Mouse (Mus musculus): ENCODE measurements around the gene Rassf1. TPM values are rescaled to one million over a fixed set of nuclear protein-coding genes. Genes with fewer than 3 reads are reported as not detected.

Gene Rassf1
- polyA plus RNA-seq, 1 experiment from 2014 or later, result 44.2 TPM

- peaks cover 17% of the 10 kb centered on the region for H3K4me1 ChIP-seq (replicated peaks; ENCODE audit: control insufficient read depth, insufficient read depth)
These were observed 15.5 kb downstream of the Rassf1 start for GRCm38 (mm10) chr9:107566855-107567254.

GRCm38 (mm10) chr9:107567702-107568319 is 16.5 kb downstream of the Rassf1 start, which contains the start of gene Hyal2:
Gene Hyal2 (plus strand): TSS chr9:107567945.
- H3K27me3 ChIP-seq (ENCODE audit: control insufficient read depth, insufficient read depth, low read length), result no peaks in the 10 kb centered on the region
- peaks cover 17% of the 10 kb centered on the region for H3K4me1 ChIP-seq (replicated peaks; ENCODE audit: control insufficient read depth, insufficient read depth)
- TF ChIP-seq CTCF (IDR thresholded peaks at IDR 0.05; ENCODE audit: low read depth) (0 out of 2 replicates have a peak, but pooled peaks have one; percentile 16), EP300 (optimal IDR thresholded peaks at IDR 0.05) (no peak)
- H3K9me3 ChIP-seq (ENCODE audit: control insufficient read depth, low read length), result no peaks in the 10 kb centered on the region
- peak within 1 kb of the TSS; percentile 82 for H3K9ac ChIP-seq (ENCODE audit: low read length)
- ATAC-seq (ENCODE audit: low FRiP score, low TSS enrichment) (no peak), DNase-seq (ENCODE audit: low spot score) (peak; percentile 53)
- H3K4me2 ChIP-seq (replicated peaks; ENCODE audit: low read depth), result peak within 1 kb of the TSS; percentile 71
- peak within 1 kb of the TSS; percentile 76 for H3K4me3 ChIP-seq (ENCODE audit: low read depth, low read length)
- H3K27ac ChIP-seq (replicated peaks), result peak within 1 kb of the TSS; percentile 86
- H3K36me3 ChIP-seq (ENCODE audit: control insufficient read depth, insufficient read depth, low read length), result peaks cover 6% of the 10 kb centered on the region; the same call in 1 of the 2 replicates
- 13% methylated on average over 18 of the region's 18 CpGs for WGBS

More at GRCm38 (mm10) chr9:107566855-107567254, 15.5 kb downstream of the Rassf1 start:
- Histone ChIP-seq H3K36me3 (ENCODE audit: control insufficient read depth, insufficient read depth, low read length) (peaks cover 4% of the 10 kb centered on the region; the same call in 1 of the 2 replicates), H3K4me2 (replicated peaks; ENCODE audit: low read depth) (no peak overlapping the region), H3K9ac (ENCODE audit: low read length) (no peak overlapping the region), H3K27ac (replicated peaks) (peak overlapping the region; percentile 86), H3K9me3 (ENCODE audit: control insufficient read depth, low read length) (no peaks in the 10 kb centered on the region), H3K4me3 (ENCODE audit: low read depth, low read length) (no peak overlapping the region), H3K27me3 (ENCODE audit: control insufficient read depth, insufficient read depth, low read length) (no peaks in the 10 kb centered on the region)
- peak; percentile 27 for TF ChIP-seq CTCF (IDR thresholded peaks at IDR 0.05; ENCODE audit: low read depth)
- no peak for TF ChIP-seq EP300 (optimal IDR thresholded peaks at IDR 0.05)
- DNase-seq (ENCODE audit: low spot score) (no peak), ATAC-seq (ENCODE audit: low FRiP score, low TSS enrichment) (peak; percentile 11)
- WGBS, result 48% methylated on average over 3 of the region's 3 CpGs

GRCm38 (mm10) chr9:107568331-107569261 is 17.2 kb downstream of the Rassf1 start:
- Histone ChIP-seq H3K9me3 (ENCODE audit: control insufficient read depth, low read length) (no peaks in the 10 kb centered on the region), H3K27ac (replicated peaks) (peak overlapping the region; percentile 86), H3K27me3 (ENCODE audit: control insufficient read depth, insufficient read depth, low read length) (no peaks in the 10 kb centered on the region), H3K4me2 (replicated peaks; ENCODE audit: low read depth) (peak overlapping the region; percentile 71), H3K36me3 (ENCODE audit: control insufficient read depth, insufficient read depth, low read length) (peaks cover 6% of the 10 kb centered on the region; the same call in 1 of the 2 replicates), H3K4me1 (replicated peaks; ENCODE audit: control insufficient read depth, insufficient read depth) (peaks cover 17% of the 10 kb centered on the region), H3K9ac (ENCODE audit: low read length) (peak overlapping the region; percentile 82), H3K4me3 (ENCODE audit: low read depth, low read length) (peak overlapping the region; percentile 76)
- DNase-seq (ENCODE audit: low spot score) (peak; percentile 90), ATAC-seq (ENCODE audit: low FRiP score, low TSS enrichment) (peak; percentile 79)
- WGBS, result under 1% methylated on average over 40 of the region's 41 CpGs
- peak; percentile 93 for TF ChIP-seq EP300 (optimal IDR thresholded peaks at IDR 0.05)
- TF ChIP-seq CTCF (IDR thresholded peaks at IDR 0.05; ENCODE audit: low read depth), result no peak

- no peak for DNase-seq (ENCODE audit: low spot score)
- Histone ChIP-seq H3K27me3 (ENCODE audit: control insufficient read depth, insufficient read depth, low read length) (no peaks in the 10 kb centered on the region), H3K36me3 (ENCODE audit: control insufficient read depth, insufficient read depth, low read length) (peaks cover 6% of the 10 kb centered on the region; the same call in 1 of the 2 replicates), H3K4me3 (ENCODE audit: low read depth, low read length) (peak overlapping the region; percentile 76), H3K4me2 (replicated peaks; ENCODE audit: low read depth) (peak overlapping the region; percentile 71), H3K9me3 (ENCODE audit: control insufficient read depth, low read length) (no peaks in the 10 kb centered on the region), H3K9ac (ENCODE audit: low read length) (peak overlapping the region; percentile 82), H3K4me1 (replicated peaks; ENCODE audit: control insufficient read depth, insufficient read depth) (peaks cover 11% of the 10 kb centered on the region), H3K27ac (replicated peaks) (peak overlapping the region; percentile 86)
- no peak for TF ChIP-seq EP300 (optimal IDR thresholded peaks at IDR 0.05)
- no peak for TF ChIP-seq CTCF (IDR thresholded peaks at IDR 0.05; ENCODE audit: low read depth)
- WGBS, result under 1% methylated on average over 17 of the region's 23 CpGs
- 0 out of 2 replicates have a peak, but pooled peaks have one; percentile 1 for ATAC-seq (ENCODE audit: low FRiP score, low TSS enrichment)
These were observed 17.9 kb downstream of the Rassf1 start for GRCm38 (mm10) chr9:107569270-107569669.

GRCm38 (mm10) chr9:107570016-107570415 is 18.7 kb downstream of the Rassf1 start:
- Histone ChIP-seq H3K4me3 (ENCODE audit: low read depth, low read length) (peak overlapping the region; percentile 76), H3K27ac (replicated peaks) (peak overlapping the region; percentile 86), H3K27me3 (ENCODE audit: control insufficient read depth, insufficient read depth, low read length) (no peaks in the 10 kb centered on the region), H3K9ac (ENCODE audit: low read length) (peak overlapping the region; percentile 82), H3K9me3 (ENCODE audit: control insufficient read depth, low read length) (no peaks in the 10 kb centered on the region), H3K36me3 (ENCODE audit: control insufficient read depth, insufficient read depth, low read length) (peaks cover 6% of the 10 kb centered on the region; the same call in 1 of the 2 replicates), H3K4me1 (replicated peaks; ENCODE audit: control insufficient read depth, insufficient read depth) (peaks cover 11% of the 10 kb centered on the region), H3K4me2 (replicated peaks; ENCODE audit: low read depth) (peak overlapping the region; percentile 71)
- ATAC-seq (ENCODE audit: low FRiP score, low TSS enrichment) (no peak), DNase-seq (ENCODE audit: low spot score) (no peak)
- 33% methylated on average over 13 of the region's 13 CpGs for WGBS
- TF ChIP-seq CTCF (IDR thresholded peaks at IDR 0.05; ENCODE audit: low read depth) (no peak; the same call in 1 of the 2 replicates), EP300 (optimal IDR thresholded peaks at IDR 0.05) (no peak)
